Mouse (Mus musculus) bone marrow, adult 2 months (tissue): ENCODE measurements around the gene 4930556J24Rik.

Source experiments
- CTCF ChIP-seq: fragments of 200-500 bp; IDR thresholded peaks from 2 replicates; pipeline ENCODE4 v1.5.1; 2011; ENCODE audit warnings: low read length, control low read depth; ENCODE audit not compliant: control insufficient read depth, insufficient read depth
- POLR2A ChIP-seq: fragments of 200-500 bp; IDR thresholded peaks from 2 replicates; pipeline ENCODE4 v1.6.1; 2011; ENCODE audit warnings: low read depth, mild to moderate bottlenecking, control low read depth, low read length, borderline replicate concordance; ENCODE audit not compliant: control insufficient read depth

- TF ChIP-seq CTCF, result no peak
- no peak for TF ChIP-seq POLR2A
Measured at GRCm38 (mm10) chr11:3930019-3930418, 46.6 kb downstream of the 4930556J24Rik start.
